Mouse (Mus musculus): ENCODE results near the gene Chil4. TPM values are rescaled to one million over a fixed set of nuclear protein-coding genes. Genes with fewer than 3 reads are reported as not detected.

Gene Chil4
- polyA plus RNA-seq (2012; ENCODE audit: low replicate concordance), result not detected in 2 replicates

GRCm38 (mm10) chr3:106219407-106219806 is at the start of gene Chil4:
Gene Chil4 (minus strand): TSS chr3:106219507.

GRCm38 (mm10) chr3:106167464-106167863 is 51.8 kb downstream of the Chil4 start, which contains the start of gene Chil3:
Gene Chil3 (minus strand): TSS chr3:106167564.

Other genes starting within 250 kb of the Chil4 start
- 1.5 and 2.3 TPM in 2 replicates for gene Ovgp1, start 245.8 kb downstream of the Chil4 start, polyA plus RNA-seq (2012; ENCODE audit: low replicate concordance)
- not detected in 2 replicates for gene Pifo, start 204.9 kb downstream of the Chil4 start, polyA plus RNA-seq (2012; ENCODE audit: low replicate concordance)
- gene Chil5, start 186.7 kb downstream of the Chil4 start, polyA plus RNA-seq (2012; ENCODE audit: low replicate concordance), result 0.25 TPM in 1 of 2 replicates, not detected in the other
- not detected in 2 replicates for gene Chia1, start 106.3 kb downstream of the Chil4 start, polyA plus RNA-seq (2012; ENCODE audit: low replicate concordance)
- 0.85 and 1.7 TPM in 2 replicates for gene Chil3, start 51.9 kb downstream of the Chil4 start, polyA plus RNA-seq (2012; ENCODE audit: low replicate concordance)
- not detected in 2 replicates for gene Chil6, start 186.7 kb upstream of the Chil4 start, polyA plus RNA-seq (2012; ENCODE audit: low replicate concordance)

All from hematopoietic multipotent progenitor cell, adult 10-12 weeks (in vitro differentiated cells).